Mouse (Mus musculus) megakaryocyte progenitor cell, adult 5-6 weeks (primary cell): ENCODE data around the gene Hfe. TPM values are rescaled to one million over a fixed set of nuclear protein-coding genes. Genes with fewer than 3 reads are reported as not detected.
A peak's percentile ranks its signal among the peaks of the same experiment; 100 is the strongest.
"Not testable (repeated sequence)": the region's sequence is repeated elsewhere in the genome, so short reads cannot be mapped to it uniquely, and the experiment has no call there.

Experiments
- ATAC-seq: replicated peaks from 2 replicates; pipeline ENCODE4 v1.8.0; 2016; ENCODE audit warnings: mild to moderate bottlenecking, moderate TSS enrichment, inconsistent platforms; ENCODE audit not compliant: poor library complexity
- total RNA-seq, 2 experiments: library from RNA; stranded (forward) in 1 of 2; stranded (reverse) in 1 of 2; fragments of 157-497, 149-512 nt in 1 of 2; fragments of 200-1000 nt in 1 of 2; gene quantifications; 2 replicates each; pipeline versions ENCODE4 v1.2.3 to v1.2.4; 2015 to 2017

The Hfe gene
- total RNA-seq, 2 experiments from 2014 or later: 6.0 to 15.9 TPM

DNA sequence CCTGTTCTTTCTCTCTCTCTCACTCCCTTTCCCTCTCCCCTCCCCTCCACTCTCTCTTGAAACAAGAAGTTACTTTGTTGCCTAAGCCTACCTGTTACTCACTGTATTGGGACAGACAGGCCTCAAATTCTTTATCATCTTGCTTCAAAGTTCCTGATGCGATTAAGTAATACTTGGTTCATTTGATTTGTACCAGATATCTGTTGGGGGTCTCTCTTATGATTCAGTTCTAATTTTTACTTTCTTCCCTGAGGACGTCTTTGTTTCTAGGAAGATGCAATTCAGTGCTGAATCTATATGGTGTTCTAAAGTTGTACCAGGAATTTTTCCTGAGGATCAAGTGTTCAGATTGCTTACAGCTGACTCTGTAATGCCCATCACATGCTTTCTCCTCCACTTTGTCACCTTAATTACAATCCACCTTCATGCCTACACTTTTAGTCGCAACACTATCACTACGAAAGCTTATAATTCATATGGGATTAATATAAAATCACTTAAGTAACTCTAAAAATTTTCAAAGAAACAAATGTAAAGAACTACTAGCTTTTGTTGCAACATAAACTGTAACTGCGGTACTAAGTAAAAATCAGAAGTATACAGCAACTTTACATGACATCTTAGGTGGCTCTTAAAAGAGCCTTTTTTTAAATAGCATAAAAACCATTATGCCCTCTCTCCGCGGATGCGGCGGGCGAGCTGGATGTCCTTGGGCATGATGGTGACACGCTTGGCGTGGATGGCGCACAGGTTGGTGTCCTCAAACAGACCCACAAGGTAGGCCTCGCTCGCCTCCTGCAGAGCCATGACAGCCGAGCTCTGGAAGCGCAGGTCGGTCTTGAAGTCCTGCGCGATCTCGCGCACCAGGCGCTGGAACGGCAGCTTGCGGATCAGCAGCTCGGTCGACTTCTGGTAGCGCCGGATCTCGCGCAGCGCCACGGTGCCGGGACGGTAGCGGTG lies 34.0 kb upstream of the Hfe start:
- ATAC-seq: no peak

DNA sequence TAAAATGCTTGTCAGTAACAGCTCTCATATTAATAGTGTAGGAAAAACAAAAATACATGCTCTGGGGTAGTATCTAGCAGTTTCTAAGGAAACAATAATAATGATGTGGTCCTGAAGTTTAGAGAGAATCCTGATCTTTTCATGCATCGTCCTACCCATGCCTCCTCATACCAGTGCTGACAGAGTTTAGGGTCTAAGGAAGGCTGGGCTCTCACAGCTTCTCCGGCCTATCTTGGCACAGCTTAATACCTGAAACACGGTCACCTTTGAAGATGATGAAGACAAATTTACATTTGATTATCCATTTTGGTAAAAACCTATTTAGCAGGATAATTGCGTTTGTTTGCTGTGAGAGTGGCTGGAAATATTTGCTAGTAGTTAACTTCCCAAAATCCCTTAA lies 33.3 kb upstream of the Hfe start:
- no peak for ATAC-seq

DNA sequence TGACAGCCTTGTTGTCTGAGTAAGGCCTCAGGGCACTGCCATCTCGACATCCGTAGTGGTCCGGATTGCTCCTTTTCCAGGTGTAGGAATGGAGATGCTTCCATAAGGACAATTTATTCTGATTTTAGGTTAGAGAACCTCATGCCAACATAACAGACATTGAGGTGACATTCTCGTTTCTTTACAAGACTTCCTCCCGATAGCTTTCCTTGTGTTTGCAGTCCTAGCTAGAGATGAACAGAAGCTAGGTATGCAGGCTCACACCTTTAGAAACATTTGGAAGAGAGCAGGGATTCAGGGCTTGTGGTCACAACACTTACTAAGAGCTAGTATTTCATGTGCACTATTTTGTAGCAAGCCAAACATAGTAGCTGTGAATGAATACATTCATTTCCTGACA lies 32.6 kb upstream of the Hfe start:
- ATAC-seq: no peak

DNA sequence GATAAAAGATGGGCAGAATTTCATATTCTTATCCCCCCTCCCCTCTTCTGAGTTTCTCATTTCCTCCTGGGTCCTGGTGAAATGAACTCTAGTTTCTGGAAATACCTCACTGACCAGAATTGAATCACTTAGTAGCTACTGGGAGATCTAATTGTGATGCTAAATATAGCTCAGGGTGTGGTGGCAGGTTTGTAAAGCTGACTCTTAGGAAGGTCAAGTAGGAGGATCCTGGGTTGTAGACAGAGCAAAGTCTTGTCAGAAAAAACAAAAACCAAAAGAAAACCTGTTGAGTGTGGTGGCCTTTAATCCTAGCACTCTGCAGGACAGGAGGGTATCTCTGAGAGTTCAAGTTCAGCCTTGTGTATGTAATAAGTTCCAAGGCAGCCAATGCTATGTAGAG lies 31.4 kb upstream of the Hfe start:
- ATAC-seq: no peak

DNA sequence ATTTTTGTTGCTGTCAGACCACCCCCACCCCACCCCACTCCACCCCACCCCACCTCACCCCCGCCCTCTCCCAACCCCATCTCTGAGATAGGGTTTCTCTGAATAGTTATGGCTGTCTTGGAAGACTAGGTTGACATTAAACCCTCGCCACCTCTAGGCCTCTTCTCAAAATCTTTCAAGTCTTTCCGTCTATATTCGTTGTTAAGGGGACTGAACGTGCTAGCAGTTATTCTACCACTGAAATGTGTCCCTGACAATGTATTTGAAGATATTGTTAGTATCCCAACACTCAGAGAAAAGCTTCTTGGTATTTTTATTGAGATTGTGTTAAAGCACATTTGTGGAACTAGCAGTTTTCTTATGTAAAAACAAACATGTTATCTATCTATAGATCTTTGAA lies 30.3 kb upstream of the Hfe start:
- ATAC-seq: no peak

DNA sequence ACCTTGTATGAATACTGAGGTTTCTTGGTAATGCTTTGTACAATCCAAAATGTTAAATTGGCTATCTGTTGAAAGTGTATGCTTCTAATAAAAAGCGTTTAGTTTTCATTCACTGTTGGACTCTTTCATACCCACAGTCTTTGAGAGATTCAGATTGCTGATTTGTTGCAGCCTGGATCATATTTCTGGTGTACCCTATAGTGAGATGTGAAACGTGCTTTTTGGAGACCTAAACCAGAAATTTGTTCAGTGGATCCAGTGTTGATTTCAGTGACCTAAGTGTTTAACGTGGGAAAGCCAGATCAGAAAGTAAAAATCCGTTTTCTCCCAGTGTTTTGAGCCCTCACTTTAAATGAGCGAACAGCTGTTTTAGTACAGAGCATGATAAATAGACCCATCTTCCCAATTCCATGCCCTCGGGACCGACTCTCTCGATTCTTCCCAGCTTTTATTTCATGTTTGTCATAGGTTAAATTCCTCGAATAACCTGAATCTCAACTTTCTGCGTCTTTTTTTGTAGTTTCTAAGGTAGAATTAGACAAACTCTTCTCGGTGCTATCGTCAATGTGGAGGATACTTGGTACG lies 29.7 kb upstream of the Hfe start:
- no peak for ATAC-seq

DNA sequence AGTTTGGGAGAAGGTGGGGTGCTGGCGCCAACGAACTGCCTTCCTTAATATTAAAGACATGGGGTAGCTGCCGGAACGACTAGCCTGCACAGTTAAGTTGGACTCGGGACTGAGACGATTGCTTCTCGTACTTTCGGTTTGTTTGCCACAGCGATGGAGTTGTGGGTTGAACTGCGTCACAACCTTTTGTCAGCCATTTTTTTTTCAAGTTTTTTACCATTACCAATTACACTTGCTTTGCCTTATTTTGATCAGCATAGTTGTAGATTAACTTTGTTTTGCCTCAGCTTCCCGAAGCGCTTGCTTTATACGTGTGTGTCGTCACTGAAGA lies 29.2 kb upstream of the Hfe start:
- no peak for ATAC-seq

DNA sequence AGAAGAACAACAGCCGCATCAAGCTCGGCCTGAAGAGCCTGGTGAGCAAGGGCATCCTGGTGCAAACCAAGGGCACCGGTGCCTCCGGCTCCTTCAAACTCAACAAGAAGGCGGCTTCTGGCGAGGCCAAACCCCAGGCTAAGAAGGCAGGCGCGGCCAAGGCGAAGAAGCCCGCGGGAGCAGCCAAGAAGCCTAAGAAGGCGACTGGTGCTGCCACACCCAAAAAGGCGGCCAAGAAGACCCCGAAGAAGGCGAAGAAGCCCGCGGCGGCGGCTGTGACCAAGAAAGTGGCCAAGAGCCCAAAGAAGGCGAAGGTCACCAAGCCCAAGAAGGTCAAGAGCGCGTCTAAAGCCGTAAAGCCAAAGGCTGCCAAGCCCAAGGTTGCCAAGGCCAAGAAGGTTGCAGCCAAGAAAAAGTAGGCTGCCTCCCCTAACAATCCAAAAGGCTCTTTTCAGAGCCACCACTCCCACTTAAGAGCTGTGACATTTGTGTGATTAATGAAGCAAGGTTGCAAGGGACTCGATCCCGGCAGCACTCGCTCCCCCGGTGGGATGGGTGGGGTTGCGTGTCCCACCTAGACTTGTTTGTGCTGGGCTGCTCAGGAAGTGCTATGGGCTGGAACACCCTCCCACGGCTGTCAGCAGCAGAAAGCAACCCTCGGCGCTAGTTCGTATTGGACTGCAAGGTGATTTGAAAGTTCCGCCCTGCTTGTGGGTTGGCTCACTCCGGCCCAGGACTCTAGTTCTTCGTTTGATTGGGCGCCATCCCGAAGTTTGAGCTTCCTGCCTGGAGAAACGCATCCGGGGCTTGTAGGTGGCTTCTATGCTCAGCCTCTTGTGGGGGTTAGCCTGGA lies 28.6 kb upstream of the Hfe start:
- peak; percentile 62 for ATAC-seq

DNA sequence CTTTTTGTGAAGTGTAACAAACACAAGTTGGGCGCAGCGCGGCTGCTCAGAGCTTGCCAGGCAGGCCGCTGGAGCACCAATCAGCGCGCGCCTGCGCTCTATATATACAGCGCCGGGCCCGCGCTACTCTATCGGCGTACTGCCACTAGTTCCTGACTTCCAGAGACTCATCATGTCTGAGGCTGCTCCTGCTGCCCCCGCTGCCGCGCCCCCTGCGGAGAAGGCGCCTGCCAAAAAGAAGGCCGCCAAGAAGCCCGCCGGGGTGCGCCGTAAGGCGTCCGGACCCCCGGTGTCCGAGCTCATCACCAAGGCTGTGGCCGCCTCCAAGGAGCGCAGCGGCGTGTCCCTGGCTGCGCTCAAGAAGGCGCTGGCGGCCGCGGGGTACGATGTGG lies 28.0 kb upstream of the Hfe start, which contains the start of gene Hist1h1c:
TSS of gene Hist1h1c (plus strand) at position 132 of the 392 bp plus-strand sequence.
- peak; percentile 63 for ATAC-seq

DNA sequence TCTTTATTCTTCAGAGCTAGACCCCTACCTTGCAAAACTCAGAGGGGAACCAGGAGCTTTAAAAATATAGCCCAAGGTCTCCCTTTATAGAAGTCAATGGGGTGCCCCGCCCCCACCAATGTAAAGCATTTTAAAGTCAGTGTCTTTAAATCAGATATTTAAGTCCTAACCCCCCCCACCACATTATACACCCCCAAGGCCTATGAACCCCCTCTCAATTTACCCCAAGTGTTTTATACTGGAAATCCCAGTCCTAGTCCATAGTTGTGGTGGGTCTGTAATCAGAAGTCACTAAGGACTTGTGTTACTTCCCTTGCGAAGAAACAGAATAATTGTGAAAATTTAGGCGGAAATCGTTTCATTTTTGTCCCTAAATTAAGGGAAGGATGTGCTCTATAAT lies 27.4 kb upstream of the Hfe start:
- ATAC-seq: no peak

DNA sequence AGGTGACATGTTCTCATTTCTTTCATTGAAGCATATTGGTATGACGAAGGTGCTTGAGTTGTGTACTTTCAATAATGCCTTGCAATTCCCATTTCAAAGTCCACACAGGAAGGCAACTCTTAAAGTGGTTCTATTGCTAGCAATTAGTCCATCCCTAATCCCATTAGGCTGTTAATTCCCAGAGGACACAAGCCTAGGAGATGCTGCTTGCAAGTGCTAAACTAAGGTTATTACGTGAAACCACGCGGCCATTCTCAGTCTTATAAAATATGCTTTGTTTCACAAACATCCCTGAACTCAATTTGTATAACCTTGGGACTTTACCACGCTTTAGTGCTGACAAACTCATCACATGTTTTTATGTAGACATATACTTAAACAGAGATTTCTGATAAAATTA lies 26.4 kb upstream of the Hfe start:
- no peak for ATAC-seq

DNA sequence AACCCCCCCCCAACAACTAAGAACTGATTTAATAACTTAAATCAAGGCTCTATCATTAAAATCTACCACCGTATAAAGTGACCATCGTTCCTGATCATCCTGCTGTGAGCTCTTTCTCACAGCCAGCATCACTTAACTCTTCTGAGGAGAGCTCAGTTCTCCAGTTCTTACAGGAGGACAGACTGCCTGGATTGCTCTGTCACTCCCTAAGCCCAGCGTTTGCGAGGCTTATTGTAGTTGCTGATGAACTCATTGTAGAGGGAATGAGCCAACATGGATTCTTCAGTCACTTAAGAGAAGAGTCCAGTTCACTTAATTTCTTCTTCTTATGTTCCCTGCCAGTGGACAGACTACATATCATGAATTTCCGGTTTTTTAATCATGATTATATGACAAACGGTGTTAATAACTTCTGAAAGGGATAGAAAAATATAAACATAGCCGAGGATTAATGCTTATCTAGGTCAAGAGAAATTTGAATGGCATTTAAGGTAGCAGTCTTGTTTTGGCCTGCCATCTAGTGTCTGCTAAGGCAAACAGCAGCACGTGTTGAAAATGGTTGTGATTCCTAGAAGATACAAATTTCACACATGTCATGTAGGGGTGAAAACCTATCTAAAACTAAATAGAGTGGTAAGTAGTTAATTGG lies 21.6 kb upstream of the Hfe start:
- ATAC-seq: peak; percentile 86

DNA sequence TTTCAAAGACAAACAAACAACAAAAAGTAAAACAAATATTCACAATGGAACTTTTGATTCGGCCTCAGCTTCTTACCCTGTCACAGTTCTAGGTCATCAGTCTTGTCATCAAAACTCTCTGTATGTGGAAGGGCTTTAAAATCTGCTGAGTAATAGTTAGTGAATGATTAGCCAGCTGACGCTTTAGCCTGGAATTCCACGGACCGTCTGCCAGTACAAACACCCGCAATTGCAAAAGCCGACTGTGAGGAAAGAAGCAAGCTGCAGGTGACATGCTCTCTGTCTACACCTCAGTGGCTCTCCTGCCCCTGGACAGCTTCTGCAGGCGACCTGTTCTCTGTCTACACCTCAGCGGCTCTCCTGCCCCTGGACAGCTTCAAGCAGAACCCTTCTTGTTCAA lies 19.8 kb upstream of the Hfe start:
- no peak for ATAC-seq

DNA sequence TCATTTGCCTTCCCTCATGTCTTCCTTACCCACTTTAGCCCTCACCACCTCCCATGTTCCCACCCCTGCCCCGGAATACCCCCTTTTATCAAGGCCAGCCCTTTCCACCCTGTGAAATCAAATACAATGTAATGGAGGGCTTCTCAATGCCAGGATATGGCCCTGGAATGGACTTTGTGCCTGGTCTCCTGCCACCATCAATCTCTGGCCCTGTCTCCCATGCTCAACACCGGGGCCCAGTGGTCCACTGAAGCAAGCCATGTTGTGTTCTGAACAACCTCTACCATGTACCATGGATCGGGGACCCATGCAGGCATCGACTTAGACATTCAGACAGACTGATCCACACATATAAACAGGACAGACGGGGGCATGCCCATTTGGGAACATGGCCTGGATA lies 19.1 kb upstream of the Hfe start:
- no peak for ATAC-seq

DNA sequence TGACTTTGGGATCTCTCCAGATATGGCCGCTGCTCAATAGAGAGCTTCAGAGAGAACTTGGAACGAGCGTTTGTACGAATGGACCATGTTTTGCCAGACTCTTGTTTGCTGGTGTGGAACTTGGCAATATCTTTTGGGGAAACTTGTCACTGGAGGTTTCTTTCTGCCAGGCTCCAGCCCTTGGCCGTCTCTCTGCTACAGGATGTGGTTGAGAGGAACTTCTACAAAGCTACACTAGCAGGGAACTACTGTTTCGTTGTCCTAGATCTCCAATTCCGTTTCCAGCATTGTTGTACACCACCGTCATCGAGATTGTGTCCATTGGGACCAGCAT lies 18.5 kb upstream of the Hfe start:
- ATAC-seq: peak; percentile 40

DNA sequence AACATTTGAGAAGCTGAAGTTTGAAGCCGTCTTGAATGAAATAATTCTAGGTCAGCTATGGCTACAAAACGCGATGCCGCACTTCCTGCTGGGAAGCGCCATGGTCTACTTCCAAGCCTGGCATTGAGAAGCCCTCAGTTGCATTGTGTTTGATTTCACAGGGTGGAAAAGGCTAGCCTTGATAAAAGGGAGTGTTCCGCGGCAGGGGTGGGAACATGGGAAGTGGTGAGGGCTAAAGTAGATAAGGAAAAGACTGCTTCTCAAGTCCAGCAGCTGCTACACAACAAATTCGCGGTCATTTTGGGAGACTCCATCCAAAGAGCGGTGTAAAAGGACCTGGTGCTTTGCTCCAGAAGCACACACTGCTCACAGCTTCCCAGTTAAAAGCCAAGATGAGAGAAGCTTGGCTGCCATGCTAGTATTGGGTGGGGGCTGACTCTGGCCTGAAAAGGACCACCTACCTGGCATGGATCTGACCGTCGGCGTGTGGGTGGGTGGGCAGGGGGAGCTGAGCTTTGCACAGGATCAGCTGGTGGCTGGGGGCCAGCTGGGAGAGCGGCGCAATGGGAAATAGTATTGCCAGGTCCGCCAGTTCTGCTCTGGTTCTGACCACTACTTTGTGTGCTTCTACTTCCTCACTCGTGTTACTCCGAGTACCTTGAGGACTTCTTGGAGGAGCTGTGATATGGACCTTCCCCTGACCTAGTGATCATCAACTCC lies 18.0 kb upstream of the Hfe start:
- peak; percentile 20; the same call in 1 of the 2 replicates for ATAC-seq

DNA sequence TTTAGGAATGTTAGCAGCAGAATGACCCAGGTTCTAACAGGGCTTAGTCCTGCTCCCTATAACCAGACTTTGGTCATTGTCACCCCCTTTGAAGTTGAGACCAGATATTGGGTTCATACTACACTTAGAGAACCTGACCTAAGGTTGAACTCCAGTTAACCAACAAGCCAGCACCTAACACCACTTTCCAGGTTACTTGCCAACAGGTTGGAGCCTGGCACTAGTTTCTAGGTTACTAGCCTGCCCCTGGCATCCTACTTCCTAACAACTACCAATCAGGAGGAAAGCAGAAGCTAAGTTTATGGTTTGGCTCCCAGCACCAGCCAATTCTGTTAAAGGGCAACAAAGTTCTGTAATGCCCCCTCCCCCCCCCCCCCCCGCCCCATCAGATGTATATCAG lies 14.6 kb upstream of the Hfe start:
- ATAC-seq: no peak

DNA sequence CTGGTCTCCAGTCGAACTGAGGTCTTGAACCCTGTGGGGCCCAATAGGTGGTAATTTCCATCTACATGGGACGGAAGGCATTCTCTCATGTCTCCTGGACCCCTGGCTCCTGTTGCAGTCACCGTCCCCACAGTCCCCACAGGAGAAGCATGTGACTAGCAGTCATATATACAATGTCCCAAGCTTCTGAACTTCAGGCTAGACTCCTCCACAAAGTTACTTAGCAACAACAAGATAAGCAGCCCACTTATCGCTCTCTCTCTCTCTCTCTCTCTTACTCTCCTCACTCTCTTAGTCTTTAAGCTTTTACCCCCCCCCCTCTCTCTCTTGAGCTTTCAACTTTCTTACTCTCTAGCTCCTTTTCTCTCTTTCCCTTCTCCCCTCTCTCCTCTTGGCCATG lies 13.6 kb upstream of the Hfe start:
- ATAC-seq: peak; percentile 59

DNA sequence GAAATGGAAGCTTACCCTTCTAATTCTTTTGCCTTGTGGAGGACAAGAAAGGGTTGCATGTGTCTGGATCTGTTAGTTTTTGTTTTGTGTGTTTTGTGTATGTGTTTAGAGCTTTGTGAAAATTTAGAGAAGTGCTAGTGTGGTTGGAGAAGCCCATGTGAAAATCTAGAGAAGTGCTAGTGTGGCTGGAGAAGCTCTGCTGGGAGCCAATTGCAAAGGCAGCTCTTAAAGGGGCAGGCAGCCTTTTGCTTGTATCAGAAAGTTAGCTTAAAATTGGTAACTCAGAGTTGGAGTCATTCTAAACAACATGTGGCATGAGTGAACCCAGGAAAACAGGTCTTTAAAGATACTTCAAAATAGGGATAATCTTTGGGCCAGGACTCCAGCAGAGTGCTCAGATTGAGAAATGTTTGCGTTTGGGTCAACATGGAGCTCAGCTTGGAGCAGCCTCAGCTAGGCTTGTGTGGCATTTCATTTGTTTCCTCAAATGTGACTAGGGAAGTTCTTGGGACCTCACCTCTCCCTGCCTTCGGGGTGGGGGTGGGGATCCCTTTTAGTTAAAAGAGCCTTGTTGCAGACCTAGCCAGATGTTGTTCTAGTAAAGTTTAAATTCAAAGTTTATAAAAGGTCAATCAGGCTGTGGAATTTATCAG lies 7.1 kb upstream of the Hfe start:
- not testable (repeated sequence) for ATAC-seq

DNA sequence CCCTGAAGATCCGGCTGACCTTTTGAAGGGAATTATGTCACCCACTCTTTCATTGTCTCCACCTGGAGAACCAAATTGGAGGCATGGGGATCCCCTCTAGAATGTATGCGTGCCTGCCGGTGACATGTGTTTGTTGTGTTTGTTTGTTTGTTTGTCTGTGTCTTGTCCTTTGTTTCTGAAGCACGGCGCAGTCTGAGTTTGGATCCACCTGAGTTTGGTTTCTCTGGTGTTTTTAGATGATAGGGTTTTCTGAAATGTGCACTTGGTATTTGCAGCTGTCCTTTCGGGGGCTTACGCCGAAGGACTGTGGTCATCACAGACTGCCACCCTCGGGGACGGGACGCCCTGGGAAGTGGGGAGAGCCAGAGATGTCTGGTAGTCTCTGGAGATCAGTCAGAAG lies 6.5 kb upstream of the Hfe start:
- ATAC-seq: no peak
